Comparison of ENCODE assay signal across 7 mouse cellular contexts in genomic region chr5:112575151-112575915, GRCm38 (mm10). TPM values are rescaled to one million over a fixed set of nuclear protein-coding genes. Genes with fewer than 3 reads are reported as not detected.
DNase-seq lines count a peak whose midpoint lies in the region; ATAC-seq and TF ChIP-seq lines count a peak whose summit lies in the region.

No protein-coding gene starts in this region.

- no peak for TF ChIP-seq CTCF in lung, adult 2 months (IDR thresholded peaks at IDR 0.05; ENCODE audit: insufficient read depth, low read length)
- no peak for TF ChIP-seq CTCF in lung, postnatal 0 days (IDR thresholded peaks at IDR 0.05)

- WGBS in lung, adult 2 months = 12% methylated on average over 12 of the region's 12 CpGs
- WGBS in lung, postnatal 0 days = 6% methylated on average over 12 of the region's 12 CpGs
- 8% methylated on average over 12 of the region's 12 CpGs for WGBS in forebrain, embryonic 11.5 days
- WGBS in midbrain, embryonic 14.5 days = 7% methylated on average over 12 of the region's 12 CpGs

- no peak for TF ChIP-seq EP300 in lung, postnatal 0 days (IDR thresholded peaks at IDR 0.05)

- no peak overlapping the region for H3K4me2 ChIP-seq in lung, postnatal 0 days (replicated peaks; ENCODE audit: low read depth, low read length)
- H3K4me2 ChIP-seq in forebrain, embryonic 11.5 days (ENCODE audit: low read depth, low read length, severe bottlenecking) = peak overlapping the region; percentile 66; the same call in 1 of the 2 replicates
- peak overlapping the region; percentile 71 for H3K4me2 ChIP-seq in midbrain, embryonic 14.5 days (ENCODE audit: low read length)

- ATAC-seq in lung, postnatal 0 days = no peak
- no peak for ATAC-seq in forebrain, embryonic 11.5 days (replicated peaks; ENCODE audit: low FRiP score)
- ATAC-seq in midbrain, embryonic 14.5 days (ENCODE audit: low FRiP score, low TSS enrichment) = no peak
- no peak for ATAC-seq in CD4-positive, CD25-positive, alpha-beta regulatory T cell, adult 4 months

- H3K36me3 ChIP-seq in lung, postnatal 0 days (ENCODE audit: insufficient read depth, low read length) = no peaks in the 10 kb centered on the region
- no peaks in the 10 kb centered on the region for H3K36me3 ChIP-seq in forebrain, embryonic 11.5 days (ENCODE audit: control insufficient read depth, insufficient read depth, low read length)
- H3K36me3 ChIP-seq in midbrain, embryonic 14.5 days (ENCODE audit: control insufficient read depth, insufficient read depth, low read length) = no peaks in the 10 kb centered on the region

- no peak overlapping the region for H3K27ac ChIP-seq in lung, postnatal 0 days (ENCODE audit: low read length)
- H3K27ac ChIP-seq in forebrain, embryonic 11.5 days (ENCODE audit: low read depth, low read length) = no peak overlapping the region
- peak overlapping the region; percentile 84; the same call in 1 of the 2 replicates for H3K27ac ChIP-seq in midbrain, embryonic 14.5 days (replicated peaks; ENCODE audit: low read depth, low read length)

- peak; percentile 16 for DNase-seq in lung, adult 2 months
- no peak for DNase-seq in lung, postnatal 0 days (ENCODE audit: low spot score)
- peak; percentile 59 for DNase-seq in cerebellum, adult 9-11 months
- peak; percentile 82 for DNase-seq in forebrain, embryonic 11.5 days (ENCODE audit: low spot score)
- peak; percentile 52 for DNase-seq in midbrain, embryonic 14.5 days
- DNase-seq in layer of hippocampus, adult 11-12 months (ENCODE audit: low spot score) = no peak

- no peak for TF ChIP-seq POLR2A in lung, adult 2 months (IDR thresholded peaks at IDR 0.05; ENCODE audit: borderline replicate concordance, extremely low read depth, low read depth, low read length)

- no peaks in the 10 kb centered on the region for H3K4me1 ChIP-seq in lung, adult 2 months (ENCODE audit: control insufficient read depth, insufficient read depth, low read length)
- no peaks in the 10 kb centered on the region for H3K4me1 ChIP-seq in lung, postnatal 0 days (ENCODE audit: insufficient read depth, low read depth, low read length)
- H3K4me1 ChIP-seq in forebrain, embryonic 11.5 days (replicated peaks; ENCODE audit: control insufficient read depth, insufficient read depth, low read length) = peaks cover 5% of the 10 kb centered on the region
- H3K4me1 ChIP-seq in midbrain, embryonic 14.5 days (ENCODE audit: control insufficient read depth, insufficient read depth, low read length) = peaks cover 37% of the 10 kb centered on the region

- no peak overlapping the region for H3K4me3 ChIP-seq in lung, adult 2 months (replicated peaks; ENCODE audit: extremely low read depth, low read depth, low read length)
- H3K4me3 ChIP-seq in lung, postnatal 0 days (ENCODE audit: low read depth, low read length) = no peak overlapping the region
- H3K4me3 ChIP-seq in forebrain, embryonic 11.5 days (ENCODE audit: low read depth, low read length) = peak overlapping the region; percentile 50; the same call in 1 of the 2 replicates
- H3K4me3 ChIP-seq in midbrain, embryonic 14.5 days (replicated peaks; ENCODE audit: low read depth, low read length) = peak overlapping the region; percentile 68

- no peak overlapping the region for H3K9ac ChIP-seq in lung, postnatal 0 days (replicated peaks; ENCODE audit: low read depth)
- no peak overlapping the region for H3K9ac ChIP-seq in forebrain, embryonic 11.5 days (ENCODE audit: low read length)
- peak overlapping the region; percentile 93 for H3K9ac ChIP-seq in midbrain, embryonic 14.5 days (replicated peaks; ENCODE audit: low read length)

- peaks cover 41% of the 10 kb centered on the region for H3K27me3 ChIP-seq in lung, postnatal 0 days (replicated peaks; ENCODE audit: insufficient read depth, low read length)
- peaks cover 35% of the 10 kb centered on the region for H3K27me3 ChIP-seq in forebrain, embryonic 11.5 days (ENCODE audit: control insufficient read depth, insufficient read depth, low read length)
- peaks cover 12% of the 10 kb centered on the region; the same call in 1 of the 2 replicates for H3K27me3 ChIP-seq in midbrain, embryonic 14.5 days (ENCODE audit: control insufficient read depth, insufficient read depth, low read length)

- H3K9me3 ChIP-seq in lung, postnatal 0 days (ENCODE audit: low read length) = no peaks in the 10 kb centered on the region
- no peaks in the 10 kb centered on the region for H3K9me3 ChIP-seq in forebrain, embryonic 11.5 days (ENCODE audit: control insufficient read depth, low read length)
- no peaks in the 10 kb centered on the region for H3K9me3 ChIP-seq in midbrain, embryonic 14.5 days (ENCODE audit: control insufficient read depth, low read length)

RNA-seq across cellular contexts. Expression of gene Sez6l, which starts 1.7 kb away (rescaled TPM):
- polyA plus RNA-seq in lung, adult 2 months (2012; rRNA removed) = 0.12 and 0.38 TPM in 2 replicates
- 0.11 and 0.13 TPM in 2 replicates for polyA plus RNA-seq in lung, postnatal 0 days (2015; fragmentation: Nextera tagmentation; extraction: Ambion mirVana)
- 4.8 and 5.8 TPM in 2 replicates for polyA plus RNA-seq in forebrain, embryonic 11.5 days (2014; fragmentation: Nextera tagmentation; extraction: Ambion mirVana)
- polyA plus RNA-seq in midbrain, embryonic 14.5 days (2014; fragmentation: Nextera tagmentation; extraction: Ambion mirVana) = 46.3 and 49.9 TPM in 2 replicates
- polyA plus RNA-seq in CD4-positive, CD25-positive, alpha-beta regulatory T cell, adult 4 months (2017; shearing (Covaris generic)) = not detected

Comparison
In these comparisons a context has a peak if more than half of its experiments do, and no peak if none do; other contexts are left out.
1. DNase-seq: peak in lung, adult 2 months (single experiment), cerebellum, adult 9-11 months (single experiment), forebrain, embryonic 11.5 days (single experiment) and midbrain, embryonic 14.5 days (single experiment); none in lung, postnatal 0 days (single experiment) and layer of hippocampus, adult 11-12 months (single experiment).
2. H3K4me3 ChIP-seq: peak in forebrain, embryonic 11.5 days (single experiment) and midbrain, embryonic 14.5 days (single experiment); none in lung, adult 2 months (single experiment) and lung, postnatal 0 days (single experiment).